Mouse (Mus musculus) testis, postnatal 10 days (tissue): ENCODE measurements around the gene Gm20425.

ENCODE experiments used
- DNase-seq: peaks from one replicate; pipeline ENCODE4 v3.0.0; 2021; ENCODE audit warnings: low spot score

The Gm20425 gene

GRCm38 (mm10) chr9:103153286-103153685 is 76.8 kb downstream of the Gm20425 start:
- DNase-seq, result no peak

GRCm38 (mm10) chr9:103149074-103149799 is 80.9 kb downstream of the Gm20425 start:
- no peak for DNase-seq

- no peak for DNase-seq
These were observed 83.0 kb downstream of the Gm20425 start for GRCm38 (mm10) chr9:103147103-103147502.

GRCm38 (mm10) chr9:103146703-103147102 is 83.4 kb downstream of the Gm20425 start:
- no peak for DNase-seq

- DNase-seq, result no peak
These were observed 83.8 kb downstream of the Gm20425 start for GRCm38 (mm10) chr9:103146257-103146656.

- DNase-seq, result no peak
These were observed 84.8 kb downstream of the Gm20425 start for GRCm38 (mm10) chr9:103145351-103145750.

GRCm38 (mm10) chr9:103143881-103144280 is 86.2 kb downstream of the Gm20425 start:
- DNase-seq, result no peak

- no peak for DNase-seq
These were observed 88.8 kb downstream of the Gm20425 start for GRCm38 (mm10) chr9:103141266-103141665.

- DNase-seq, result no peak
These were observed 89.7 kb downstream of the Gm20425 start for GRCm38 (mm10) chr9:103140384-103140783.
